Mouse (Mus musculus) MEL (cell line): ENCODE results near the gene Prkcz.

ENCODE experiments used
- EP300 ChIP-seq, 2 experiments: IDR thresholded peaks; 2 replicates each; pipeline ENCODE4 v1.6.1; 2011; ENCODE audit warnings: improper control_type of control experiment in 2 of 2, low read length in 2 of 2, low read depth in 1 of 2, mild to moderate bottlenecking in 1 of 2
- KAT2A ChIP-seq: conservative IDR thresholded peaks from 2 replicates; pipeline ENCODE4 v1.6.1; 2012; ENCODE audit warnings: low read depth, low read length, improper control_type of control experiment, inconsistent platforms
- MAFK ChIP-seq: IDR thresholded peaks from 2 replicates; pipeline ENCODE4 v1.6.1; 2011; ENCODE audit warnings: low read depth, mild to moderate bottlenecking, low read length, improper control_type of control experiment, borderline replicate concordance
- MAX ChIP-seq: IDR thresholded peaks from 2 replicates; pipeline ENCODE4 v1.6.1; 2011; ENCODE audit warnings: low read length, improper control_type of control experiment
- POLR2A ChIP-seq, 2 experiments: IDR thresholded peaks; 2 replicates each; pipeline ENCODE4 v1.6.1; 2011 to 2012; ENCODE audit warnings: low read length in 2 of 2, mild to moderate bottlenecking in 2 of 2, control low read depth in 1 of 2, improper control_type of control experiment in 1 of 2, low read depth in 1 of 2, moderate library complexity in 1 of 2; ENCODE audit not compliant: control insufficient read depth in 1 of 2, insufficient read depth in 1 of 2, poor library complexity in 1 of 2
- USF2 ChIP-seq, 2 experiments: IDR thresholded peaks; 2 replicates each; pipeline ENCODE4 v1.6.1; 2011 to 2012; ENCODE audit warnings: improper control_type of control experiment in 2 of 2, low read length in 2 of 2, borderline replicate concordance in 1 of 2, inconsistent platforms in 1 of 2, low read depth in 1 of 2, mild to moderate bottlenecking in 1 of 2; ENCODE audit not compliant: insufficient read depth in 1 of 2
- ZKSCAN1 ChIP-seq: IDR thresholded peaks from 2 replicates; pipeline ENCODE4 v1.6.1; 2012; ENCODE audit warnings: low read depth, mild to moderate bottlenecking, inconsistent platforms, low read length, improper control_type of control experiment, moderate library complexity

DNA sequence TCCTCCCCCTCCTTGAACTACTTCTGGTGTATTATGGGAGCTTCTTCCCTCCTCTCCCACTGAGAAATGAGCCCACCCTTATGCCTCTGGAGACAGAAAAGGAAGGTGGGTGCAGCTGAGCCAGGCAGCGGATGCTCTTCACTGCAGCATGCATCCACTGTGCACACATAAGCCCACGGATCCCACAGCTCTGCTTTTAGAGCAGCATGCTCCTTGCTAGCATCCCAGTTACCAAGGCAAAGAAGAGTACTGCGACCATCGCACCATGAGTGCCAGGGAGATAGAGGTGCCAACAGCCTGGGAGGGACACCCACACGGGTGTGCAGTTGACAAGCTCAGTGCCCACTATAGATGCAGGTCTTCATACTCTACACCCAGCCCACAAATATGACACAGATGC, 34.3 kb upstream of the Prkcz start:
- no peak for TF ChIP-seq POLR2A (IDR thresholded peaks at IDR 0.05; ENCODE audit: control insufficient read depth in 1 of 2, insufficient read depth in 1 of 2, low read depth in 1 of 2, low read length in 2 of 2, poor library complexity in 1 of 2)
- no peak for TF ChIP-seq ZKSCAN1
- no peak for TF ChIP-seq KAT2A
- TF ChIP-seq EP300 (IDR thresholded peaks at IDR 0.05; ENCODE audit: low read depth in 1 of 2, low read length in 2 of 2): no peak
- TF ChIP-seq USF2 (IDR thresholded peaks at IDR 0.05; ENCODE audit: borderline replicate concordance in 1 of 2, insufficient read depth in 1 of 2, low read depth in 1 of 2, low read length in 2 of 2): no peak
- TF ChIP-seq MAFK: no peak
- TF ChIP-seq MAX: no peak
